Mouse (Mus musculus) ovary, postnatal 10 days (tissue): ENCODE results near the gene Foxa2.

Source experiments
- DNase-seq: peaks from one replicate; pipeline ENCODE4 v3.0.0; 2022; ENCODE audit warnings: low spot score

The Foxa2 gene

GRCm38 (mm10) chr2:148046799-148047165, at the start of gene Foxa2:
Gene Foxa2, minus strand, starts transcription at chr2:148046969.
- DNase-seq: no peak

DNA sequence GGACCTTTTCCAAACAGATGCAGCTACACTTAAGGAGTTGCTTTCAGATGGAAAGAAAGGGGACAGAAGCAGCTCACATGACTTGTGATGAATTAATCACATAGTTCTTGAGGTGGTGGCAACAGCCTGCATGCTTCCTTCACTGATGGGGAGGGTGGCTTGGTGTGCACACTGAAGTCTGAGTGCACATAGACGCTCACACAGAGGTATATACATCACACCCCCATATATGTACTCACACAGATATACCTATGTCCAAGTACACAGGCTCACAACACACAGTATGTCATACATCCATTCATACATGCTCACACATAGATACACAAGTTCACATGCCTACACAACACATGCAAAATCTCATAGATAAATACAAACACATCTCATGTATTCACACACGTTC, 45.3 kb upstream of the Foxa2 start:
- DNase-seq: no peak

DNA sequence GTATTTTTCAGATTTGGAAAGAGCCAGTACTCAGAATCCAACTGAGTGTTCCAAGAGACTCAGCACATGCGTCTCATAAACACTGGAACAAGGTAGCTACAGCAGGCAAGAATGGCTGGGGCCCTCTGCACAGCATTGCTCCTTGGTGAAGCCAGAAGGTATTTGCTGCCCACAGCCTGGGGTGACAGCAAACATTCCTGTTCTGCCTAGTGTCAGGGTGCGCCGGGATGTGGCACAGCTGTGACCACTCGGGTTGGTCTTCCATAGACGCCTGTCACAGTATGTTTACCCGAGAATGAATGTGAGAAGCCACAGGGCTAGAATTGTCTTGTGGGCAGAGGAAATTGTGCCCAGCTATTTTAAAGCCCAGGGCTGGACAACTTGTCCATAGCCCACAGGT, 44.9 kb upstream of the Foxa2 start:
- no peak for DNase-seq

GRCm38 (mm10) chr2:148090071-148090470, 43.3 kb upstream of the Foxa2 start:
- DNase-seq: no peak

- no peak for DNase-seq
Measured at GRCm38 (mm10) chr2:148085529-148085928, 38.8 kb upstream of the Foxa2 start.

DNA sequence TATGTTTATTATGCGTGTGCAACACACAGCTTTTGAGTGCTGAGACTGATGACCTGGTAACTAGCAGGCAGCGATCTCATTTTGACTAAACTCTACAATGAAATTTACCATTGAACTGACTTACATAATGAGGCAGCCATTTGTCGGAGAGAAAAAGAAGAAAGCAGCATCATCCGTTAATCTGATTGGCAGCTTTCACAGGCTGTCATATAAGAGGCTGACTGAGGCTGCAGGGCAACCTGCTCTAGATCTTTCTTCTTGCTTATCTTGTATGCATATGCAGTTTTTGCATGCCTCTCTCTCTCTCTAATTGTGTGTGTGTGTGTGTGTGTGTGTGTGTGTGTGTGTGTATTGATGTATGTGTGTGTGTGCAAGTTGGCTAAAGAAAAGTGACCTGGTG, 38.4 kb upstream of the Foxa2 start:
- no peak for DNase-seq

GRCm38 (mm10) chr2:148082283-148082682, 35.5 kb upstream of the Foxa2 start:
- DNase-seq: no peak

DNA sequence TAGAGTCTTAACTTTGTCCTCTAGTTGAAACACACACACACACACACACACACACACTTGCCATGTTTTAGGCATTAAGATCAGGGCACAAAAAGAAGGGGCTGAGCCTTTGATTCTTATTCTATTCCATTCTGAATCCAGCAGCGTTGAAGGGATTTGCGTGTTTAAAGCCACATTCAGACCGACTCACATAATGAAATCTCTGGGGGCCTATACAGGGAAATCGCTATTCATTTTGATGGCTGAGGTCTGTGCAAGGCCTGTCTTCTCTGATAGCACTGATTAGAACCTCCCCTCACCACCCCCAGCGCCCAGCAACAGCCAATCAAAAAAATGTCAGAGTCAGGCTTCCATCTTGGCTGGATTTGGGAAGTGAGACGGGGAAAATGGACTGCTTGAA, 13.9 kb upstream of the Foxa2 start:
- DNase-seq: no peak

GRCm38 (mm10) chr2:148053411-148053810, 6.6 kb upstream of the Foxa2 start:
- DNase-seq: no peak

DNA sequence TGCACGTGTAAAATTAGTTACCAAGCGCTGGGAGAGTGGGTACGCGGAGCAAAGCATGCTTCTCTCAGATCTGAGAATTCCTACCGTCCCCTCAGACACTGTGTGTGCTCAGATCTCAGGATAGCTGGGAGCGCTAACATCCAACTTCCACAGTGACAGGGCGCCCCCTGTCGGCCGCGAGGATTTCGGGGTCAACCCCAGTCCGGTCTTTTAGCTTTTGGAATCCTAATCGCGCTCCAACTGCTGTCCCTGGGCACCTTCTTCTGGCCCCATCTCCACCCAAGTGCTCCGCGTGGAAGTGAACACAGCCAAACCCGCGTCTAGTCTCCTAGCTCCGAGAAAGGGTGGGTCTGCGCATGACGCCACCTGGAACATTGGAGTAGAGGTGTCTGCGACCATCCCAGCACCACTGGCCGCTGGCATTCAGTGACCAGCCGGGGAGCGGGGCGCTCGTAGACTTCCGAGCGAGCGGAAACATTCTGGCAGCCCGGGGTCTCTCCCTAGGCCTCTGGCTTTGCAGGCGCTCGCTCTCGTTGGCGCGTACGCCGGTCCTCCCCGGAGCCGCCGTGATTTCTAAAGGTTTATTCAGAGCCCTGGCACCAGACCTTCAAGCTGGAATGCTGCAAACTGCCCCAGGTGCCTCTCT, 1.8 kb upstream of the Foxa2 start:
- peak; percentile 67 for DNase-seq

GRCm38 (mm10) chr2:148047611-148048010, 842 bp upstream of the Foxa2 start:
- no peak for DNase-seq

- no peak for DNase-seq
Measured at GRCm38 (mm10) chr2:148045937-148046798, 601 bp downstream of the Foxa2 start.

DNA sequence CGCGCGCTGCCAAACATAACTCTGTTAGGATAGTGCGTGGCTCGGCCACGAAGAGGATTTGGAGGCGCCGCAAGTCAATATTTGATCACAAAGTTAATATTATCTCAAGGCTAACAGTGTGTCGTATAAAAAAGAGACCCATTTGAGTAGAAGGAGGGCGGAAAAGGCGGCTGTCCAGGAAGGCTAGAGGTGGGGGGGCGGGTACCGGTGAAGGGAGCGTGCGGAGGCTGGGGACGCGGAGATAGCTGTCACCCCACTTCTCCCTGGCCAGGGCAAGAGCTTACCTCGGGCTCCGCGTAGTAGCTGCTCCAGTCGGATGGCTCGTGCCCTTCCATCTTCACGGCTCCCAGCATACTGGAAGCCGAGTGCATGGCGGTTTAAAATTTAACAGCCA, 1.2 kb downstream of the Foxa2 start:
- no peak for DNase-seq

DNA sequence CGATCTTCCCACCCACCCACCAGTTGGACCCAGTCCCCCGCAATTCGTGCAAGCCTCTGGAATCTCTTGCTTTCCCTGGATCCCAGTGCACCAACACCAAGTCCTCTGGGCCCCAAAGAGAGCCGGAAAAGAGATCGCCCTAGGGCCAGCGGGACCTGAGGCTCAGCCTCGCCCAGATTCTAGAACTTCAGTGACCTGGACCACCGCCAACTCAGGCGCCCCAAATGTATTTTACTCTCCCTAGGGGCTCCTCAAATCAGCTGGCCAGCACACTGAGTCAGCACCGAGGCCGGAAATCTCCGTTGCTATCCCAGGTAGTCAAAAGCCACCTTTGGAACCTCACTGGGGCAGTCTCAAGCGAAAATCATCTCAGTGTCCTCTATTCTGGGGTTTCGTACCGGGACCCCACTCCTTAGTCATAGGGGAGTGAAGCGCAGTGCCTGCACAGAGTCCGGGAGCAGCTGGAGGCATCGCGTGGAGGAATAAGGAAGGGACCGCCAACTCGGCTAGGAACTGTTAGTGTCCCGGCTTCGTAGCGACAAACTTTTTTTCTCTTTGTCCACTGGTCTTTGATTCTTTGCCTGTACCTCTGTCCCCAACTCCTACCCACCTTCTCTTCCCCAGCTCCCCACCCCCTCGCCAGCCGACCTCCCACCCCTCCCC, 1.8 kb downstream of the Foxa2 start:
- DNase-seq: no peak

- DNase-seq: no peak
Measured at GRCm38 (mm10) chr2:148043976-148044876, 2.5 kb downstream of the Foxa2 start.

DNA sequence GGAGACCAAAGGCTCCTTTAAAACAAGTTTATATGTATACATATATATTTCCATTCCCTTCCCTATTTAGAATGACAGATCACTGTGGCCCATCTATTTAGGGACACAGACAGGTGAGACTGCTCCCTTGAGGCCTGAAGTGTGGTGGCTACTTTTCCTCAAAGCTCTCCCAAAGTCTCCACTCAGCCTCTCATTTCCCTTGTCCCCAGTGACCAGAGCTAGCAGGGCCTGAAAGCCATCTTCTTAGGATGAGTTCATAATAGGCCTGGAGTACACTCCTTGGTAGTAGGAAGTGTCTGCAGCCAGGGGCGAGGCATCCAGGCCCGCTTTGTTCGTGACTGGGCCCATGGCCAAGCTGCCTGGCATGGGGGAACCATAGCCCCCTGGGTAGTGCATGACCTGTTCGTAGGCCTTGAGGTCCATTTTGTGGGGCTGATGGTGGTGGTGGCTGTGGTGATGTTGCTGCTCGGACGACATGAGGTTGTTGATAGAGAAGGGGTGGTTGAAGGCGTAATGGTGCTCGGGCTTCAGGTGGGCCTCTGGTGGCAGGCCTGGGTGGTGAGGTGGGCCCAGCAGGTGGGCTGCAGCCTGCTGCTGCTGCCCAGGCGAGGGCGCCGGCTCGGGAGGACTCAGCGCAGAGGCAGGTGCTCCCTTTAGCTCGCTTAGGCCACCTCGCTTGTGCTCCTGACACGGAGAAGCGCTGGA, 3.3 kb downstream of the Foxa2 start:
- no peak for DNase-seq

DNA sequence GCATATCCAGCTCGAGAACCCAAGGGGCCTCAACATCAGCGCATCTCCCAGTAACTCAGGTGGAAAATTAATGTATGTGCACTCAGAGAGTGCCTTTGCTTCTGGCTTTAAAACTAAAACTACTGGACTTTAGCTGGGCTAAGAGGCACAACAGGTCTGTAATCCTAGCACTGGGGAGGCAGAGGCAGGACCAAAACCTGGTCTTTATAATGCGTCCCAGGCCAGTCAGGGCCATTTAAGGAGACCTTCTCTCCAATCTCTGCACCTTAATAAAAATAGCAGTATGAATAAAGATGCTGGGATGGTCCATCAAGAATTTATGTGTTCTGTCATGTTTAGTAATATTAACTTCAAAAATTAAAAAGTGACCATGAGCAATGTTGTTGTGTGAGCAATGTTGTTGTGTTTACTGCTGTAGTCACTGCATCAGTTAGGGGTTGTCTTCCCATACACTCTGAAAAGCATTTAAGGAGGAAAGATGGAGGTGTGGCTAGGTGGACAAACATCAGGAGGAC, 4.6 kb downstream of the Foxa2 start:
- DNase-seq: no peak

GRCm38 (mm10) chr2:148041381-148041780, 5.4 kb downstream of the Foxa2 start:
- DNase-seq: no peak

DNA sequence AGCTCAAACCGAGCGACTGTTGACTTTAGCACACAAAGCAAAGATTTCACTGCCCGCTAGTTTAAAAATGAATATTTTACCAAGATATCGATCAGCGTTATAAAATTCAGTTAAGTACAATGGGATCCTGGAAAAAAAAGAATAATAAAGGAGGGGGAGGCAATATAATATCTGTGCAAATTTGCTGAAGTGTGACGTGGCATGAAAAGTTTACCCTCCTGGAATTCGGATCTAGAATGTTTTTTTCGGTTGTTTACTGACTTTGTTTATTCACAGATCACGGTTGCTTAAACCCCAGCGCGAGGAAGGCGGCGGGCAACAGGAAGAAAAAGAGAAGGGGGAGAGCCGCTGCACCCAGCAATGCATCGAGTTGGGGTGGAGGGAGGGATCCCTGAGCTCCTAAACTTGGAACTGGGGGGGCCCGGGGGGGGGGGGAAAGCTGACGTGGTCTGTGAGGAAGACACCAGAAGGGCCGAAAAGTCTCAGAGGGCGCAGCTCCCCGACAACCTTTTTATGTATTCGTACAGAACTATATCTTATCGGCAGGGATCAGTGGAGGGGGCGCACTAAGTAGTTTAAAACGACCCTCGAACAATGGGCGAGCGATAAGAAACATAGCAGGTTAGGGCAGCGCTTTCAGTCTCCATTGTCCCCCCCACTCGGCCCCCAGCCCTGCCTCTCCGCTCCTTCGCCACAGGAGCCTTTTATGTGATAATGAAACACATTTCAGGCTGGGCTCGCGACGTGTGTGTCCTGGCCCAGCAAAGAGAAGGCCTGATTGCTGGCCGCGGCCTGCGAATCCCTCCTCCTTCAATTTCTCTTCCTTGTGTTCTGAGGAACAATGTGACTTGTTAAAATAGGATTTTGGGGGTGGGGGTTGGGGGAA, 6.3 kb downstream of the Foxa2 start:
- no peak for DNase-seq
